Mouse (Mus musculus) urinary bladder, postnatal 10 days (tissue): ENCODE results near the gene Elovl6.

Source experiments
- DNase-seq: peaks from one replicate; pipeline ENCODE4 v3.0.0; 2022; ENCODE audit warnings: low spot score

Gene Elovl6

GRCm38 (mm10) chr3:129647312-129647711 lies 115.2 kb downstream of the Elovl6 start:
- no peak for DNase-seq

GRCm38 (mm10) chr3:129648598-129648997 lies 116.4 kb downstream of the Elovl6 start:
- DNase-seq, result no peak

GRCm38 (mm10) chr3:129649586-129650292 lies 117.6 kb downstream of the Elovl6 start:
- no peak for DNase-seq

- no peak for DNase-seq
Observed at GRCm38 (mm10) chr3:129650293-129650612, 118.1 kb downstream of the Elovl6 start.

GRCm38 (mm10) chr3:129650931-129651330 lies 118.8 kb downstream of the Elovl6 start:
- DNase-seq, result no peak

- DNase-seq, result no peak
Observed at GRCm38 (mm10) chr3:129651765-129652164, 119.6 kb downstream of the Elovl6 start.

GRCm38 (mm10) chr3:129652476-129652875 lies 120.3 kb downstream of the Elovl6 start:
- DNase-seq, result no peak

GRCm38 (mm10) chr3:129656540-129656939 lies 124.4 kb downstream of the Elovl6 start:
- no peak for DNase-seq

- DNase-seq, result no peak
Observed at GRCm38 (mm10) chr3:129657222-129657621, 125.1 kb downstream of the Elovl6 start.

- DNase-seq, result no peak
Observed at GRCm38 (mm10) chr3:129657775-129658174, 125.6 kb downstream of the Elovl6 start.

GRCm38 (mm10) chr3:129658776-129659175 lies 126.6 kb downstream of the Elovl6 start:
- no peak for DNase-seq

GRCm38 (mm10) chr3:129663906-129664305 lies 131.8 kb downstream of the Elovl6 start:
- no peak for DNase-seq

- no peak for DNase-seq
Observed at GRCm38 (mm10) chr3:129675923-129676322, 143.8 kb downstream of the Elovl6 start.

- no peak for DNase-seq
Observed at GRCm38 (mm10) chr3:129680258-129680657, 148.1 kb downstream of the Elovl6 start.

GRCm38 (mm10) chr3:129681841-129682240 lies 149.7 kb downstream of the Elovl6 start:
- DNase-seq, result no peak

GRCm38 (mm10) chr3:129682389-129682788 lies 150.2 kb downstream of the Elovl6 start:
- DNase-seq, result no peak

- DNase-seq, result no peak
Observed at GRCm38 (mm10) chr3:129683060-129683679, 151.0 kb downstream of the Elovl6 start.

GRCm38 (mm10) chr3:129686196-129686595 lies 154.0 kb downstream of the Elovl6 start:
- DNase-seq, result no peak

GRCm38 (mm10) chr3:129686698-129687333 lies 154.7 kb downstream of the Elovl6 start:
- DNase-seq, result no peak

- DNase-seq, result no peak
Observed at GRCm38 (mm10) chr3:129687429-129687828, 155.3 kb downstream of the Elovl6 start.
